Mouse (Mus musculus): ENCODE results near the gene Scgb1b19. TPM values are rescaled to one million over a fixed set of nuclear protein-coding genes. Genes with fewer than 3 reads are reported as not detected.
"Not testable (repeated sequence)": the region's sequence is repeated elsewhere in the genome, so short reads cannot be mapped to it uniquely, and the experiment has no call there.

The Scgb1b19 gene
- not detected in 2 replicates for polyA plus RNA-seq (2014; fragmentation: Nextera tagmentation; extraction: Ambion mirVana)

DNA sequence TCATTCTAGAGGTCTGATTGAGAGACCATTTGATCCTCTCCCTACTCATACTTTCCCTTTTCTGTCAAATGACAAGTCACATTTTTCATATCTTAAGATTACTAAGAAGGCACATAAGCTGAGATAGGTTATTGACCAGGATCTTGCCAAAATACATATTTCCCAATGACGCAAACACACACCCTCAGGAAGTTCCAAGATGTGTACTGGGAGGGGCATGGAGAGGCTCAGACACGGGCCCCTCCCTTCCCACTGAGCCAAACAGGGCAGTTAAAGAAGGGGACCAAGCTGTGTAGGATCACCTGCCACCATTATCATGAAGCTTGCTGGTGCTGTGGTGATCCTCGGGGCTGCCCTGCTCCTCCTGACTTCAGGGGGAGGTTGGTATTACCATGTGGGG, at the start of gene Scgb1b19:
Gene Scgb1b19, plus strand, starts transcription at position 301 of the 400 bp plus-strand sequence.
- ATAC-seq (ENCODE audit: low FRiP score); H3K9ac ChIP-seq (ENCODE audit: low read length); H3K4me1 ChIP-seq (ENCODE audit: control insufficient read depth, insufficient read depth, low read length); H3K4me2 ChIP-seq; H3K9me3 ChIP-seq (ENCODE audit: control insufficient read depth, low read length); DNase-seq (ENCODE audit: low spot score, missing footprints); H3K4me3 ChIP-seq (ENCODE audit: low read depth, low read length); H3K27ac ChIP-seq (ENCODE audit: low read depth, low read length); H3K27me3 ChIP-seq (ENCODE audit: control insufficient read depth, insufficient read depth, low read length); H3K36me3 ChIP-seq (ENCODE audit: control insufficient read depth, insufficient read depth, low read length): not testable (repeated sequence)
- 63% methylated on average over 2 of the region's 3 CpGs for WGBS

DNA sequence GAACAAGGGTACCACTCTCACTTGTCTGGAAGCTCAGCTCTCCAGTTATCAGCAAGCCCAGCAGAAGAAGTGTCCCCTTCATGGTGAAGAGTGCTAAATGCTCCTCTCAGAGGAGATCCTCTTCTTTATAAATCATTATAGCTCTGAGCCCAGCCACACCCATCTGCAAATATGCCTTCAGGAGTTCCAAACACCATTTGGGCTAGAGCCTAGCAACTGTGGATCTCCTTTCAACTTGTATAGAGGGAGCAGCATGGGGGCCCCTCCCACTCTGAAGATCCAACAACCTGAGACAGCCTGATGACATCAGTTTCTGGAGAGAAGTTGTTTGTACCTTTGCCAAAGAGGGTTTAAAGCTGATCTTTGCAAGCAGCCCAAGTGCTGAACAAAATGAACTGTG, 6.9 kb upstream of the Scgb1b19 start, which contains the start of gene Scgb2b19:
Gene Scgb2b19, minus strand, starts transcription at position 101 of the 400 bp plus-strand sequence.
- H3K4me2 ChIP-seq; H3K4me3 ChIP-seq (ENCODE audit: low read depth, low read length); DNase-seq (ENCODE audit: low spot score, missing footprints); H3K9me3 ChIP-seq (ENCODE audit: control insufficient read depth, low read length); H3K36me3 ChIP-seq (ENCODE audit: control insufficient read depth, insufficient read depth, low read length); H3K27ac ChIP-seq (ENCODE audit: low read depth, low read length); H3K4me1 ChIP-seq (ENCODE audit: control insufficient read depth, insufficient read depth, low read length); ATAC-seq (ENCODE audit: low FRiP score); H3K9ac ChIP-seq (ENCODE audit: low read length); H3K27me3 ChIP-seq (ENCODE audit: control insufficient read depth, insufficient read depth, low read length): not testable (repeated sequence)

Other genes starting within 250 kb of the Scgb1b19 start
- not detected in 2 replicates for gene Scgb2b17, start 230.7 kb upstream of the Scgb1b19 start, polyA plus RNA-seq (2014; fragmentation: Nextera tagmentation; extraction: Ambion mirVana)
- gene Scgb1b17, start 223.8 kb upstream of the Scgb1b19 start, polyA plus RNA-seq (2014; fragmentation: Nextera tagmentation; extraction: Ambion mirVana): not detected in 2 replicates
- not detected in 2 replicates for gene Scgb2b18, start 113.4 kb upstream of the Scgb1b19 start, polyA plus RNA-seq (2014; fragmentation: Nextera tagmentation; extraction: Ambion mirVana)
- gene Scgb1b18, start 101.7 kb upstream of the Scgb1b19 start, polyA plus RNA-seq (2014; fragmentation: Nextera tagmentation; extraction: Ambion mirVana): not detected in 2 replicates
- gene Scgb2b19, start 7.0 kb upstream of the Scgb1b19 start, polyA plus RNA-seq (2014; fragmentation: Nextera tagmentation; extraction: Ambion mirVana): not detected in 2 replicates
- not detected in 2 replicates for gene Scgb2b20, start 79.0 kb downstream of the Scgb1b19 start, polyA plus RNA-seq (2014; fragmentation: Nextera tagmentation; extraction: Ambion mirVana)
- gene Scgb1b20, start 85.9 kb downstream of the Scgb1b19 start, polyA plus RNA-seq (2014; fragmentation: Nextera tagmentation; extraction: Ambion mirVana): not detected in 2 replicates
- not detected in 2 replicates for gene Scgb2b21, start 233.2 kb downstream of the Scgb1b19 start, polyA plus RNA-seq (2014; fragmentation: Nextera tagmentation; extraction: Ambion mirVana)

All from midbrain, embryonic 11.5 days (tissue).